Mouse (Mus musculus): ENCODE data around the gene Cd4. TPM values are rescaled to one million over a fixed set of nuclear protein-coding genes. Genes with fewer than 3 reads are reported as not detected.

Gene Cd4
- 0.14 and 0.24 TPM in 2 replicates for polyA plus RNA-seq (2015; fragmentation: Nextera tagmentation; extraction: Ambion mirVana)

DNA sequence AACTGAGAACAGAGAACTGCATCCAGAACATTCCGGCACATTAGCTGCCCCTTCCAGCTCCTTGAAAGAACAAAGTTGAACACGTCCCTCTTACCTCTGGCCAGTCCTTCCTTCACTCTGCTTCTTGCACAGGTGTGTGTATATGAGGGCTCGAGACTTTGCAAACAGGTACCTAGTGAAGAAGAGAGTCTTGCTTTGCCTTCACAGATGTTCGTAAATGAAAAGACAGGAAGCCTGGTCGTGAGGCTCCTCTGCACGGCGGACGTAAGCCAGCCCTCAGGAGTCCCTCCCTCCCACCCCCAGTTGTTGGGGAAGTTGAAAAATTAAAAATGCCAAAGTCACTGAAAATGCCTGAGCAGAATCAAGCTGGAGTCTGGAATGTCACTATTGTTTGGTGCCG lies at the start of gene Cd4:
TSS of gene Cd4 (minus strand) at position 236 of the 400 bp plus-strand sequence.
- ATAC-seq = no peak
- TF ChIP-seq CTCF (IDR thresholded peaks at IDR 0.05; ENCODE audit: low read depth) (no peak), EP300 (IDR thresholded peaks at IDR 0.05; ENCODE audit: low read depth) (no peak)
- Histone ChIP-seq H3K9me3 (ENCODE audit: low read length) (no peaks in the 10 kb centered on the region), H3K27ac (ENCODE audit: low read depth) (no peak within 1 kb of the TSS), H3K9ac (replicated peaks) (no peak within 1 kb of the TSS), H3K27me3 (ENCODE audit: insufficient read depth, low read length) (no peaks in the 10 kb centered on the region), H3K4me2 (ENCODE audit: low read depth, low read length) (no peak within 1 kb of the TSS), H3K36me3 (replicated peaks; ENCODE audit: insufficient read depth, low read length) (no peaks in the 10 kb centered on the region), H3K4me3 (ENCODE audit: low read depth, low read length) (no peak within 1 kb of the TSS), H3K4me1 (ENCODE audit: insufficient read depth) (no peaks in the 10 kb centered on the region)
- WGBS (ENCODE audit: insufficient replicate concordance) = 58% methylated on average over 9 of the region's 9 CpGs
- DNase-seq = no peak

DNA sequence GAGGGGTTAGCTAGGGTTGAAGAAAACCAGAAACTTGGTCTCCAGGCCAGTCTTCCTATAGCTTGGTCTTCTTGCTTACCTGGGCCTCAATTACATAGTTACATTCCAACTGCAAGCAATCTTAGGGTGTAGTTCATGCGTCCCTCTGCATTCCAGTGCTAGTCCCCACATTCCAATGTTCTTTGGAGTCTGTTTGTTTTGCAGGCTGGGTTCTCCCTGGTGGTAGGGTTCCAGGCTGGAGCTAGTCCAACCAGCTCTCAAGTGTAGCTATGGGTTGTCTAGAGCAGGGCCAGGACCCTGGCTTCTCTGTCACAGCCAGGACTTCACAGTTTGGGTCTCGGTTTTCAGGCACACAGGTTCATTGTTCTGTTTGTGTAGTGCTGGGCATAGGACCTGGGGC lies 49.5 kb upstream of the Cd4 start:
- Histone ChIP-seq H3K4me3 (ENCODE audit: low read depth, low read length) (no peak overlapping the region), H3K27ac (ENCODE audit: low read depth) (no peak overlapping the region), H3K4me1 (ENCODE audit: insufficient read depth) (peaks cover 8% of the 10 kb centered on the region), H3K9ac (replicated peaks) (no peak overlapping the region), H3K4me2 (ENCODE audit: low read depth, low read length) (no peak overlapping the region), H3K9me3 (ENCODE audit: low read length) (no peaks in the 10 kb centered on the region), H3K27me3 (ENCODE audit: insufficient read depth, low read length) (no peaks in the 10 kb centered on the region), H3K36me3 (replicated peaks; ENCODE audit: insufficient read depth, low read length) (peaks cover 45% of the 10 kb centered on the region)
- DNase-seq = no peak
- TF ChIP-seq CTCF (IDR thresholded peaks at IDR 0.05; ENCODE audit: low read depth) (no peak), EP300 (IDR thresholded peaks at IDR 0.05; ENCODE audit: low read depth) (no peak)
- 78% methylated on average over 2 of the region's 2 CpGs for WGBS (ENCODE audit: insufficient replicate concordance)
- ATAC-seq = no peak

DNA sequence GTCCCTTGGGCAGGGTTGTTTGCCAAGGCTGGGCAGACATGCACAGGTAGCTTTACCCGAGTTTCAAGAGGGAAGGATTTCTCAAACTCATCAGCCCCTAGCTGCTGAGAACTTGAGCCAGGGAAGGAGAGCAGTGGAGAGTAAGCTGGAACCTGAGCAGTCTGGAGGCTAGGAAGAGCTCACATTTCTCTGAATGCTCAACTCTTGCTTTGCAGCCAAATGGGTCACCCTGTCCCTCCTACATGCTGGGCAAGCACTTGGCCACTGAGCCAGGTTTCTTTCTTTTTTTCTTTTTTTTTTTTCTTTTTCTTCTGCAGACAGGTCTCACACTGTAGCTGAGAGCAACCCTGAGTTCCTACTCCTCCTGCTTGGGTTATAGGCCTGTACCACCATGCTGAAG lies 48.7 kb upstream of the Cd4 start:
- TF ChIP-seq CTCF (IDR thresholded peaks at IDR 0.05; ENCODE audit: low read depth) = no peak
- TF ChIP-seq EP300 (IDR thresholded peaks at IDR 0.05; ENCODE audit: low read depth) = no peak
- DNase-seq = no peak
- H3K36me3 ChIP-seq (replicated peaks; ENCODE audit: insufficient read depth, low read length) = peaks cover 45% of the 10 kb centered on the region

DNA sequence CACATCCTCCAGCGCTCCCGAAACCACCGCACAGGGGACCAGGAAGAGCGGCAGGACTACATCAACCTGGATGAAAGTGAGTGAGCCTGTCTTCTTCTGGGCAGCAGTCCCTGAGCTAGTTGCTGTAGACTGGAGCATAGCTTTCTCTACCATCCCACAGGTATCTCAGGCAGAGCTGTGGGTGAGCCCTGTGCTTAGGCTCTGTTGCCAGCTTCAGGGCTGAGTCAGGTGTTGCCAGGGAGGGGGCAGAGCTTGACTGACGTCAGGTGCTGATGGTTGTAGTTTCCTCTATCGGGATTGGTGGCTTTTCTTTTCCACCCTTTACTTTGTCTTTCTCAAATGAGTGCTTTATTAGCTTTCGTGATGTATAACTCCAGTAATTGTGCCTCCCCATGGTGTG lies 46.6 kb upstream of the Cd4 start:
- Histone ChIP-seq H3K36me3 (replicated peaks; ENCODE audit: insufficient read depth, low read length) (peaks cover 45% of the 10 kb centered on the region), H3K9me3 (ENCODE audit: low read length) (no peaks in the 10 kb centered on the region), H3K27ac (ENCODE audit: low read depth) (no peak overlapping the region), H3K27me3 (ENCODE audit: insufficient read depth, low read length) (no peaks in the 10 kb centered on the region), H3K4me2 (ENCODE audit: low read depth, low read length) (no peak overlapping the region), H3K4me3 (ENCODE audit: low read depth, low read length) (no peak overlapping the region), H3K4me1 (ENCODE audit: insufficient read depth) (peaks cover 19% of the 10 kb centered on the region), H3K9ac (replicated peaks) (no peak overlapping the region)
- 89% methylated on average over 7 of the region's 7 CpGs for WGBS (ENCODE audit: insufficient replicate concordance)
- no peak for TF ChIP-seq CTCF (IDR thresholded peaks at IDR 0.05; ENCODE audit: low read depth)
- TF ChIP-seq EP300 (IDR thresholded peaks at IDR 0.05; ENCODE audit: low read depth) = no peak
- ATAC-seq = no peak
- DNase-seq = no peak

More for the DNA sequence above, 48.7 kb upstream of the Cd4 start:
- 67% methylated on average over 1 of the region's 1 CpGs for WGBS (ENCODE audit: insufficient replicate concordance)
- no peak overlapping the region for H3K4me2 ChIP-seq (ENCODE audit: low read depth, low read length)
- H3K27ac ChIP-seq (ENCODE audit: low read depth) = no peak overlapping the region
- no peak overlapping the region for H3K9ac ChIP-seq (replicated peaks)
- no peaks in the 10 kb centered on the region for H3K27me3 ChIP-seq (ENCODE audit: insufficient read depth, low read length)
- no peak overlapping the region for H3K4me3 ChIP-seq (ENCODE audit: low read depth, low read length)
- peaks cover 13% of the 10 kb centered on the region for H3K4me1 ChIP-seq (ENCODE audit: insufficient read depth)
- H3K9me3 ChIP-seq (ENCODE audit: low read length) = no peaks in the 10 kb centered on the region
- ATAC-seq = no peak

DNA sequence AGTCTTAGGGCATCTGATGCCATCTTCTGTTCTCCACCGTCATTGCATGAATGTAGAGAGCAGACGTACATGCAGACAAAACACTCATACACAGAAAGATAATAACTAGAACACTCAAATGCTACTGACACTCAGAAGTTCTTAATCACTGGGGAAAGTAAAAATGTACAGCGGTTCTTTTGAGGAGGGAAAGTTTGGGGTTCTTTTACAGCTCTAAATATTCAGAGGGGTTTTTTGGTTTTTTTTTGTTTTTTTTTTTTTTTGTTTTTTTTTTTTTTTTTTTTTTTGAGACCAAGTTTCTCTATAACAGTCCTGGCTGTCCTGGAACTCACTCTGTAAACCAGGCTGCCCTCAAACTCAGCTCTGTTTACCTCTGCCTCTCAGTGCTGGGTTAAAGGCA lies 45.1 kb upstream of the Cd4 start:
- Histone ChIP-seq H3K4me3 (ENCODE audit: low read depth, low read length) (no peak overlapping the region), H3K4me1 (ENCODE audit: insufficient read depth) (peaks cover 19% of the 10 kb centered on the region), H3K9me3 (ENCODE audit: low read length) (no peaks in the 10 kb centered on the region), H3K27me3 (ENCODE audit: insufficient read depth, low read length) (no peaks in the 10 kb centered on the region), H3K36me3 (replicated peaks; ENCODE audit: insufficient read depth, low read length) (peaks cover 37% of the 10 kb centered on the region), H3K9ac (replicated peaks) (no peak overlapping the region), H3K27ac (ENCODE audit: low read depth) (no peak overlapping the region), H3K4me2 (ENCODE audit: low read depth, low read length) (no peak overlapping the region)
- 79% methylated on average over 3 of the region's 3 CpGs for WGBS (ENCODE audit: insufficient replicate concordance)
- TF ChIP-seq CTCF (IDR thresholded peaks at IDR 0.05; ENCODE audit: low read depth) (no peak; the same call in 1 of the 2 replicates), EP300 (IDR thresholded peaks at IDR 0.05; ENCODE audit: low read depth) (no peak)
- no peak for DNase-seq
- no peak for ATAC-seq

DNA sequence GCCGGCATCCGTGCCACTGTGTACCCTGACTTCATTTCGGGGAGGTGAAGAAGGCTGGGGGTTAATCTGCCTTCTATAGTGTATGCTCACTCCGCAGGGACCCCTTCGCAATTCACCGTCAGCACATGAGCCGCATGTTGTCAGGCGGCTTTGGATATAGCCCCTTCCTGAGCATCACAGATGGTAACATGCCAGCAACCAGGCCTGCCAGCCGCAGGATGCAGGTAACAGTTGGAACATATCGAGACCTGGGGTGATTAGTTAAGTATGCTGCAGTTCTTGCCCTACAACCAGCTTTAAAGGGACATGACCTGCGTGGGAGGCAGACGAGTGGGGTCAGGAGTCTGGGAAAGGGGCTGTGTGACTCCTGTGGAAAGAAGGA lies 44.3 kb upstream of the Cd4 start:
- DNase-seq = no peak
- Histone ChIP-seq H3K4me2 (ENCODE audit: low read depth, low read length) (peak overlapping the region; percentile 86), H3K36me3 (replicated peaks; ENCODE audit: insufficient read depth, low read length) (peaks cover 35% of the 10 kb centered on the region), H3K27ac (ENCODE audit: low read depth) (peak overlapping the region; percentile 95), H3K27me3 (ENCODE audit: insufficient read depth, low read length) (no peaks in the 10 kb centered on the region), H3K4me3 (ENCODE audit: low read depth, low read length) (peak overlapping the region; percentile 96), H3K9ac (replicated peaks) (peak overlapping the region; percentile 92), H3K4me1 (ENCODE audit: insufficient read depth) (peaks cover 21% of the 10 kb centered on the region), H3K9me3 (ENCODE audit: low read length) (no peaks in the 10 kb centered on the region)
- no peak for ATAC-seq
- no peak for TF ChIP-seq EP300 (IDR thresholded peaks at IDR 0.05; ENCODE audit: low read depth)
- TF ChIP-seq CTCF (IDR thresholded peaks at IDR 0.05; ENCODE audit: low read depth) = no peak
- 66% methylated on average over 12 of the region's 12 CpGs for WGBS (ENCODE audit: insufficient replicate concordance)
